Mouse (Mus musculus): ENCODE results near the gene Gdpgp1. TPM values are rescaled to one million over a fixed set of nuclear protein-coding genes. Genes with fewer than 3 reads are reported as not detected.

The Gdpgp1 gene
- polyA plus RNA-seq, 1 experiment from 2014 or later = 4.5 TPM

GRCm38 (mm10) chr7:80188579-80189125 lies 44.0 kb upstream of the Gdpgp1 start:
- 88% methylated on average over 2 of the region's 2 CpGs for WGBS
- no peaks in the 10 kb centered on the region for H3K9me3 ChIP-seq (ENCODE audit: control insufficient read depth, low read length)
- no peak overlapping the region for H3K4me3 ChIP-seq (ENCODE audit: low read depth, low read length)
- H3K9ac ChIP-seq (ENCODE audit: low read length) = no peak overlapping the region
- no peaks in the 10 kb centered on the region for H3K27me3 ChIP-seq (replicated peaks; ENCODE audit: control insufficient read depth, insufficient read depth, low read length)
- H3K36me3 ChIP-seq (ENCODE audit: control insufficient read depth, insufficient read depth, low read length) = no peaks in the 10 kb centered on the region
- H3K4me2 ChIP-seq (ENCODE audit: low read length) = no peak overlapping the region
- ATAC-seq (replicated peaks; ENCODE audit: low FRiP score, low TSS enrichment, low read depth) = no peak
- H3K27ac ChIP-seq (ENCODE audit: low read depth) = peak overlapping the region; percentile 36; the same call in 1 of the 2 replicates
- H3K4me1 ChIP-seq (replicated peaks; ENCODE audit: control insufficient read depth, insufficient read depth, low read length) = peaks cover 46% of the 10 kb centered on the region
- no peak for DNase-seq (ENCODE audit: low spot score)

- ATAC-seq (replicated peaks; ENCODE audit: low FRiP score, low TSS enrichment, low read depth) = no peak
- H3K27me3 ChIP-seq (replicated peaks; ENCODE audit: control insufficient read depth, insufficient read depth, low read length) = no peaks in the 10 kb centered on the region
- 47% methylated on average over 11 of the region's 11 CpGs for WGBS
- H3K4me1 ChIP-seq (replicated peaks; ENCODE audit: control insufficient read depth, insufficient read depth, low read length) = peaks cover 46% of the 10 kb centered on the region
- no peaks in the 10 kb centered on the region for H3K36me3 ChIP-seq (ENCODE audit: control insufficient read depth, insufficient read depth, low read length)
- no peak overlapping the region for H3K27ac ChIP-seq (ENCODE audit: low read depth)
- H3K9ac ChIP-seq (ENCODE audit: low read length) = no peak overlapping the region
- no peak overlapping the region for H3K4me2 ChIP-seq (ENCODE audit: low read length)
- H3K4me3 ChIP-seq (ENCODE audit: low read depth, low read length) = no peak overlapping the region
- no peaks in the 10 kb centered on the region for H3K9me3 ChIP-seq (ENCODE audit: control insufficient read depth, low read length)
- no peak for DNase-seq (ENCODE audit: low spot score)
These were observed 43.3 kb upstream of the Gdpgp1 start for GRCm38 (mm10) chr7:80189147-80189933.

DNA sequence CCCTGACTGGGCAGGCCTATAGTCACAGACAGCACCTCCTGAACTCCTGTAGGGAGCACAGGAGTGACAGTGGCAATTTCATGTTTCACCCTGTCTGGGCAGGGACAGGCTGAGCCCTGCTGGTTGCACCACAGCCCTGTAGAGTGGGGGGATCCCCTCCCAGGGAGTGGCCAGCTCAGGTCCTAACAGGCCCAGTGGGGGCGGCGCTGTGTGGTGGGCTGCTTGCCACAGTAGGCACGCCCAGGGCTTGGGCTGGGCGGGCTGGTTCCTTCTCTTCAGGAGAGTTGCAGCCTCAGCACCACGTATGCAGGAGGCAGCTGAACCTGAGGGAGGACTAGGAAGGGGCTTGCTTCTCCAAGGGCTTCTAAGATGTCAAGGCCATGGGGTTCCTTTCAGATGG lies 41.2 kb upstream of the Gdpgp1 start:
- H3K9ac ChIP-seq (ENCODE audit: low read length) = no peak overlapping the region
- no peaks in the 10 kb centered on the region for H3K36me3 ChIP-seq (ENCODE audit: control insufficient read depth, insufficient read depth, low read length)
- DNase-seq (ENCODE audit: low spot score) (no peak), ATAC-seq (replicated peaks; ENCODE audit: low FRiP score, low TSS enrichment, low read depth) (0 out of 2 replicates have a peak, but pooled peaks have one; percentile 37)
- no peaks in the 10 kb centered on the region for H3K27me3 ChIP-seq (replicated peaks; ENCODE audit: control insufficient read depth, insufficient read depth, low read length)
- 54% methylated on average over 5 of the region's 5 CpGs for WGBS
- peaks cover 37% of the 10 kb centered on the region for H3K4me1 ChIP-seq (replicated peaks; ENCODE audit: control insufficient read depth, insufficient read depth, low read length)
- H3K4me2 ChIP-seq (ENCODE audit: low read length) = no peak overlapping the region
- H3K9me3 ChIP-seq (ENCODE audit: control insufficient read depth, low read length) = no peaks in the 10 kb centered on the region
- H3K4me3 ChIP-seq (ENCODE audit: low read depth, low read length) = no peak overlapping the region
- H3K27ac ChIP-seq (ENCODE audit: low read depth) = peak overlapping the region; percentile 82

DNA sequence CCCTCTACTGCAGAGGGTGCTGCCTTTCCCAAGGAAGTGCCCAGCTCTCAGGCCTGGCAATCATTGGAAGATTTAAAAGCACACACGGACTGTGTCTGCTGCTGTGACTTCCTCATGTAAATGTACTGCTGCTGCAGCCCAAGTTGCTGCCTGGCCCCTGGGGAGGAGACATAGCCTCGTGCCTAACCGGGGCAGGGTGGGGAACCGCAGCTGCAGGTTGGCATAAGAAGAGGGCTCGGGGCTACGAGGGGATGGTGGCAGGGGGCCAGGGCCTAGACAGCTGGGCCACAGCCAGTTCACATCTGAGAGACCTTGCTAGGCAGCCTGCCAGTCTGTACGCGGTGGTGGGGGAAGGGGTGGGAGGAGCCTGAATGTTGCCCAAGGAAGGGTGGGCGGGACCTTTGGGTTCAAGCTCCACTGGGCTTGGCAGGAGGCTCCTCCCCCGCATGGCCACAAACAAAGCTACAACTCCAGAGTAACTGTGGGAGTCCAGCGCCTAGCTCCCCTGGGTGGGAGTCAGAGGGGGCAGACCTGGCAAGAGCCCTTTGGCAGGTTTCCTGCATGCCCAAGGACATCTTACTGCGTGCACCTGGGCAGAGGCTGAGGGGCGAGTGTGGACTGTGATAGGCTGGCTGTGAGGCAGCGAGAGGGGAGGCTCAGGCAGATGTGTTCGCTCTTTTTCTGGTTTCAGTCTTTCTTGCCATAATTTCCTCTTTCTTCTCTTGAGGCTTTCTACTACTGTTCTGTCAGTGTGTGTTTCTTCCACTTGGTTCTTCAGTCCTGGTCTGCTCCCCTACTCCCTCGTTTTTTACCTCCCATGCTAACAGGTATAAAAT lies 40.2 kb upstream of the Gdpgp1 start:
- Histone ChIP-seq H3K36me3 (ENCODE audit: control insufficient read depth, insufficient read depth, low read length) (no peaks in the 10 kb centered on the region), H3K4me1 (replicated peaks; ENCODE audit: control insufficient read depth, insufficient read depth, low read length) (peaks cover 38% of the 10 kb centered on the region), H3K9ac (ENCODE audit: low read length) (peak overlapping the region; percentile 31; the same call in 1 of the 2 replicates), H3K27me3 (replicated peaks; ENCODE audit: control insufficient read depth, insufficient read depth, low read length) (no peaks in the 10 kb centered on the region), H3K4me3 (ENCODE audit: low read depth, low read length) (peak overlapping the region; percentile 20), H3K4me2 (ENCODE audit: low read length) (peak overlapping the region; percentile 49), H3K27ac (ENCODE audit: low read depth) (peak overlapping the region; percentile 82), H3K9me3 (ENCODE audit: control insufficient read depth, low read length) (no peaks in the 10 kb centered on the region)
- DNase-seq (ENCODE audit: low spot score) (peak; percentile 89), ATAC-seq (replicated peaks; ENCODE audit: low FRiP score, low TSS enrichment, low read depth) (peak; percentile 73)
- 10% methylated on average over 16 of the region's 16 CpGs for WGBS

DNA sequence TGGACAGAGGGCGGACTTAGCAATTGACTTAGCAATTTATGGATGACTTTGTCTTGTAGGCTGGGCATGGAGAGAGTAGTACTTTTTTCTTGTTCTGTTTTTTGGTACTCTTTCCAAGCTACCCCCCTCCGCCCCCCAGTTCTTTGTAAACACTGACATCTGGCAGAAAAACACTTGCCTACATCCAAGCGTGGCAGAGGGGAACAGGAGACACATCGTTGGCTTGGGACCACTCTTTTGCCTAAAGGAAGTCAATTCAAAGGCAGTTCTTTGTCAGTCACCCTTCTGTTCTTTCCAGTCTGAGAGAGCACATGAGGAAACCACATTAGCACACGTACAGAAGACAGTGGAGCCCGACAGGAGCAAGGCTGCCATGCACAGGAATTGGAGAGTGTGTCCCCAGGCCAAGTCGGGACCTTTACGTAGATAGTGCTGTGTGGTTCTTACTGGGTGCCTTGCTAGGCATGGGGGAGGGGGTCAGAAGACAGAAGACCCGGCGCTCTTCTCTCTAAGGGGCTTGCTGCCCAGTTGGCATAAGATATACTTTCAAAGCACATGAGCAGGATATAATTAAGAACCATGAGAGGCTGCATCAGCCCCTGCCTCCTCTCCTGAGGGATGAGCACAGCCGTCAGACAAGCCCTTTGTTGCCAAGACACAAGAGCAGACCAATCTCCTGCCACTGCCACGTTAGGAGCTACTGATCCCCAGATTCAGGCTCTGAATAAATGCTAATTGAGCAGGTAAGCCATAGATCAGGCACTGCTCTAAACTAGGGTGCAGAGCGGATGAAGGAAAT lies 38.5 kb upstream of the Gdpgp1 start:
- ATAC-seq (replicated peaks; ENCODE audit: low FRiP score, low TSS enrichment, low read depth) (no peak), DNase-seq (ENCODE audit: low spot score) (no peak)
- Histone ChIP-seq H3K4me2 (ENCODE audit: low read length) (no peak overlapping the region), H3K4me1 (replicated peaks; ENCODE audit: control insufficient read depth, insufficient read depth, low read length) (peaks cover 38% of the 10 kb centered on the region), H3K27me3 (replicated peaks; ENCODE audit: control insufficient read depth, insufficient read depth, low read length) (no peaks in the 10 kb centered on the region), H3K27ac (ENCODE audit: low read depth) (no peak overlapping the region), H3K9ac (ENCODE audit: low read length) (no peak overlapping the region), H3K9me3 (ENCODE audit: control insufficient read depth, low read length) (no peaks in the 10 kb centered on the region), H3K4me3 (ENCODE audit: low read depth, low read length) (no peak overlapping the region), H3K36me3 (ENCODE audit: control insufficient read depth, insufficient read depth, low read length) (no peaks in the 10 kb centered on the region)
- WGBS = 77% methylated on average over 13 of the region's 13 CpGs

DNA sequence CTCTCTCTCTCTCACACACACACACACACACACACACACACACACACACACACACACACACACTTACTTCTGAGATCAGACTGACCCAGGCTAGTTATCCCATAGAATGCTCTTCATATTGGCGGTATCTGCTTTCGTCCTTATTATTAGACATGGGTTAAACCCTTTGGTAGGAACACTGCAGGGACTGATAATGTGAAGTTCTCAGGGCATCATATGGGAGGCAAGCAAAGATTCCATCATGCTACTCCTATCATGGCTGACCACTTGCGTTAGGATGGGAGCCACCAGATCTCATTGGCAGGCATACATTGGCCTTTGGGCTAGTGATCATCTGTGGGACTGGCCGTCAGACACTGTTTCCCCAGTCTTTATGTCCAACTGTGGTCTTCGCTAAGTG lies 37.5 kb upstream of the Gdpgp1 start:
- WGBS = 96% methylated on average over 5 of the region's 5 CpGs

DNA sequence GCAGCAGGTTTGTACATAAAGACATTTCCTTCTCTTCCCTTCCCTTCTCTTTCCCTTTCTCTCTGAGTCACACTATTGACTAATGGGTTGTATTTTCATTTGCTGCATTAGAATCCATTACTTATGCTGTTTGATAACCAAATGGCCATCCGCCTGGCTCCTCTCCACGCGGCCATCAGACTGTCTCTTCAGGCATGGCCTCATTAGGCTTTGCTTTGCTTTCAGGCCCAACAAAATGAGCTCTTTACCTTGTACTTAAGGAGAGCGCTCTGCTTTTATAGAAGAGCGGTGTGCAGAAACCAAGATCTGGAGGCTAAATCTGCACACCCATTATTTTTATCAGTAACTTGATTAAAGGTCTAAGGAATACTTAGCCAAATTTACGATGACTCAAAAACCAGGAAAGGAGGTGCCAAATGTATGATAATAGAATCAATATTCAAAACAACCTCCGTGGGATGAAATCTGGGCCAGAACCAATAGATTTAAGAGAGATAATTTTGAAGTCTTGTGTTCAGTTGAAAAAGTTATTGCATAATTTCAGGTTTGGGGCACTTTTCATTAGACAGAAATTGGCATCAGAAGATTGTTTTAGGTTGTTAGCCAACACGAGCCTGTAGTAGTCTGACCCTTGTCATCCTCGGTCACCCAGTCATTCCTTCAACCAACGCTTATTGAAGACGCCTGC lies 36.9 kb upstream of the Gdpgp1 start:
- H3K4me2 ChIP-seq (ENCODE audit: low read length) = no peak overlapping the region
- H3K36me3 ChIP-seq (ENCODE audit: control insufficient read depth, insufficient read depth, low read length) = no peaks in the 10 kb centered on the region
- H3K4me1 ChIP-seq (replicated peaks; ENCODE audit: control insufficient read depth, insufficient read depth, low read length) = peaks cover 48% of the 10 kb centered on the region
- no peak for DNase-seq (ENCODE audit: low spot score)
- 89% methylated on average over 10 of the region's 11 CpGs for WGBS
- H3K9me3 ChIP-seq (ENCODE audit: control insufficient read depth, low read length) = no peaks in the 10 kb centered on the region
- H3K9ac ChIP-seq (ENCODE audit: low read length) = no peak overlapping the region
- no peaks in the 10 kb centered on the region for H3K27me3 ChIP-seq (replicated peaks; ENCODE audit: control insufficient read depth, insufficient read depth, low read length)
- no peak overlapping the region for H3K4me3 ChIP-seq (ENCODE audit: low read depth, low read length)
- no peak overlapping the region for H3K27ac ChIP-seq (ENCODE audit: low read depth)
- no peak for ATAC-seq (replicated peaks; ENCODE audit: low FRiP score, low TSS enrichment, low read depth)

More for the DNA sequence above, 37.5 kb upstream of the Gdpgp1 start:
- H3K4me2 ChIP-seq (ENCODE audit: low read length) = no peak overlapping the region
- DNase-seq (ENCODE audit: low spot score) (no peak), ATAC-seq (replicated peaks; ENCODE audit: low FRiP score, low TSS enrichment, low read depth) (no peak)
- peaks cover 44% of the 10 kb centered on the region for H3K4me1 ChIP-seq (replicated peaks; ENCODE audit: control insufficient read depth, insufficient read depth, low read length)
- H3K4me3 ChIP-seq (ENCODE audit: low read depth, low read length) = no peak overlapping the region
- H3K27ac ChIP-seq (ENCODE audit: low read depth) = no peak overlapping the region
- H3K9ac ChIP-seq (ENCODE audit: low read length) = no peak overlapping the region
- H3K27me3 ChIP-seq (replicated peaks; ENCODE audit: control insufficient read depth, insufficient read depth, low read length) = no peaks in the 10 kb centered on the region
- no peaks in the 10 kb centered on the region for H3K36me3 ChIP-seq (ENCODE audit: control insufficient read depth, insufficient read depth, low read length)
- no peaks in the 10 kb centered on the region for H3K9me3 ChIP-seq (ENCODE audit: control insufficient read depth, low read length)

All from intestine, embryonic 14.5 days (tissue).